Mouse (Mus musculus) lung, adult 18-20 months (tissue): Measurements from ENCODE around the gene 4932438A13Rik.

ENCODE experiments used
- DNase-seq, 2 experiments: peaks; one replicate each; pipeline ENCODE4 v3.0.0; 2022; ENCODE audit warnings: mixed read lengths in 2 of 2

4932438A13Rik gene

DNA sequence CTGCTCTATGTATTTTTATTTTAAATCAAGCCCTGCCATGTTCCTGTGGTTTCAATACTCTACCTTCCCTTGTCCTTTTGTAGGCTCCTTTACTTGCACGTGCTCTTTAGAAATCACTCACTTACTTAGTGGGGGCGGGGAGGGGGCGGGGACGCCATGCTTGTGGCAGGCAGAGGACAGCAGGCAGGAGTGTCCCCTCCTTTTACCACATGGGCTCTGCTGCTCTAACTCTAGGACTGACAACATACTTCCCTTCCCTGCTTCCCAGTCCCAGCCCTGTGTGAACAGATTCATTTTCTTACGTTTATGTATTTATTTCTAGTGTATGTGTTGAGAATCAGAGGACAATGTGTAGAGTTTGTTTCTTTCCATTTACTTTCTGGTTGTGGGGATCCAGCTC lies 78.7 kb downstream of the 4932438A13Rik start:
- no peak for DNase-seq

DNA sequence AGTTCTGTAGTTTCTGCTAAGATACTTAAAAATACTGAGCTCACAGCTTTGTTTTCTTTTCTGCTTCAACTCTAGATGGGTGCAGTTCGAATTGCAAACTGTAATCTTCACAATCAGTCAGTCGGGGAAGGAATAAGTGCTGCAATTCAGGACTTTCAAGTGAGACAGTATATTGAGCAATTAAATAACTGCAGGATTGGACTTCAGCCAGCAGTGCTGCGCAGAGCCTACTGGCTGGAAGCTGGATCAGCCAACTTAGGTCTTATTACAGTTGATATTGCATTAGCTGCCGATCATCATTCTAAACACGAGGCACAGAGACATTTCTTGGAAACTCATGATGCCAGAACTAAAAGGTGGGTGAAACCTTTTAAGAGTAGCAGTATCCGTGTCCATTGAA lies 79.2 kb downstream of the 4932438A13Rik start:
- peak; percentile 22 to 44 for DNase-seq

DNA sequence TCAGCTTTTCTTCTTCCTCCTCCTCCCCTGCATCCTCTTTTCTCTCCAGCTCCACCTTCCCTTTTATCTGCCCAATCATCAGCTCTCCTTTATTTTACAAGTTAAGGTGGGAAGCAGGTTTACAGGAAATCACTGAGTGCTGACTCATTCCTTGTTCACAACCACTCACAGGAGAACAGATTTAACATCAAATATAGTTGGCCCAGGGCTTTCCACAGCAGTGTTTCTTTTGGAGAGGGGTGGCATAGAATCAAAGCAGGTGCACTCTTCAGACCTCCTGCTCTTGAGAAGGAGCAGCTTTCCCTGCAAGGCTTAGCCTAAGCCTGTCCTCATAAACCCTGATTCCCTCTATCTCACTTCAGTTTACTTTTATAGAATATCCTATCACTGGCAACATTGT lies 80.8 kb downstream of the 4932438A13Rik start:
- DNase-seq = no peak

DNA sequence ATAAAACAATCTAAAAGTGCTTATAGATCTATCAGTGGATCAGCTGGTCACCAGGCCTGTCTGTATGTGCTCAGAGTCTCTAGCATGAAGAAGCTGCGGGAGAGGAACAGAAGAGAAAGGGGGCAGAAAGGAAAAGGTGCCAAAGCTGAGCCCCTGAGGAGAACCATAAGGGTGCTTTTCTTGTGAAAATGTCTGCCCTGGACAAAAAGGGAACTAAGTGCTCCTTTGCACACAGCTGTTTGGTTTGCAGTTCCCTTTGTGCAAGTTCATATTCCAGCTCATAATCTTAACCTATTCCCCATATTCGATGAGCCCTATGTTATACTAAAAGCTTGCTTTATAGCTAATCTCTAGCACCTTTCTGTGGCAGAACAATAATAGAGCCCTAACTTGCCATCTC lies 175.1 kb downstream of the 4932438A13Rik start:
- DNase-seq = no peak

DNA sequence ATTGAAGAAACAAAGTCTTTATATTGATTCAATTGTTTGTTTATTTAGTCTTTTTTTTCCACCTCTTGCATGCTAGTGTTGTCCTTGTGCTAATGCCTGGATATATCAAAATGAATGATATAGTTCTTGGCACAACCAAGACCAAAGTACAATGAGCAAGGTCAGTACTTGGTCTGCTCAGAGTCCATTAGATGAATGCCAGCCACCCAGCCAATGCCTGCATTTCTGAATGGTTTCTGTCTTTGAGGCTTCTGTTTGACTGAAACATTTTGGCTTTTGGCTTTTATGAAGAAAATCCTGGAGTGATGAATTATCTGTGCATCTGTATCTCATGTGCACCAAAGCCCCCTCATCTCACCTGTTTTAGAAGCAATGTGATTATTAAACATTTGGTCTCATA lies 176.9 kb downstream of the 4932438A13Rik start:
- no peak for DNase-seq

DNA sequence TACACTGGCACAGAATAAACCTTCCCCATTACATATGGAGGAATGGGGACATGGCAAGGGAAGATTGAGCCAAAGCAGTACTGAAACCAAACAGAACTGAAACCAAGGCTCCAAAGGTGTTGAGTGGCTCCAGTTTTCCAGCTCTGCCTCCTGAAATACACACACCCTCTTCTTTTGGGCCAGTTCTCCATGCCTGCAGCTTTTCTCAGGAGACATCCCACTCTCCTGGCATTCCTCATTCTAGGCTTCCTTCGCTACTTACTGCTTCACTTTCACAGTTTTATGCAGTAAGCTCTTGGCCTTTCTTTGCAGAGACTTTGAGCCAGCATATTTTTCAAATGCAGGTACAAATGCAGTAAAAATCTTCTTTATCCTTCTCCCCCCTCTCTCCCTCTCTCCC lies 188.6 kb downstream of the 4932438A13Rik start:
- DNase-seq = no peak

DNA sequence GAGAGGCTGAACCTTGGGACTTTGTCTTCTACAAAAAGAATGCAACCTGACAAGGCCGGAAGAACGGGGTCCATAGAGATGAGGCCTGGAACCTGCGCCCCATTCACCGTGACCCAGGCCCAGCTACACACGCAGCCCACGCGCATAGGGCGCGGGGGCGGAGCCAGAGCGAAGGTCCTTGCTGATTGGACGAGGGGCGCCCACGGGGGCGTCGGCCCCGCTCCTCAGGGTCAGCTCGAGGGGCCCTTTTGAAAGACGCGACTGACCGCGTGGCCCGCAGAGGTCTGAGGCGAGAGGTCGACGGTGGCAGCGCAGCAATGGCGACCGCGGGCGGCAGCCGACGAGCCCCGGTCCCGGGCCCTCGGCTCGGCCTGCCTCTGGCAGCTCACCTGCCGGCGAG lies 200.5 kb downstream of the 4932438A13Rik start, which contains the start of gene Adad1:
Gene Adad1, plus strand, starts transcription at position 122 of the 400 bp plus-strand sequence.
- no peak for DNase-seq

DNA sequence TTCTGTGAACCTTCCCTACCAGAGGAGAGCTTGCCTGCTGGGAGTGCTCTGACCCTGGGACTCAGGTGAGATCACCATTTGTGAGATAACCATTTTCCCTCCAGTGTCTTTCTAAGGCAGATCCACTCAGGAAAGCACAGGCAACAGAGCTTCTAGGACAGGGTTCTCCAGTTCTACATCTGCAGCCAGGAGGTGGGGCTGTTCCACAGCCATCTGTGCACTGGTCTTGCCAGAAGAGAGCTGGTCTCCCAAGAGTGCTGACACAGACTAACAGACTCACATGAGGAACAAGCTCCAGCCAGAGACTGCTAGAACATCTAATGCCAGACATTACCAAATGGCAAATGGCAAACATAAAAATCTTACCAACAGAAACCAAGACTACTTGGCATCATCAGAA lies 210.3 kb downstream of the 4932438A13Rik start:
- DNase-seq = peak; percentile 21 to 29

DNA sequence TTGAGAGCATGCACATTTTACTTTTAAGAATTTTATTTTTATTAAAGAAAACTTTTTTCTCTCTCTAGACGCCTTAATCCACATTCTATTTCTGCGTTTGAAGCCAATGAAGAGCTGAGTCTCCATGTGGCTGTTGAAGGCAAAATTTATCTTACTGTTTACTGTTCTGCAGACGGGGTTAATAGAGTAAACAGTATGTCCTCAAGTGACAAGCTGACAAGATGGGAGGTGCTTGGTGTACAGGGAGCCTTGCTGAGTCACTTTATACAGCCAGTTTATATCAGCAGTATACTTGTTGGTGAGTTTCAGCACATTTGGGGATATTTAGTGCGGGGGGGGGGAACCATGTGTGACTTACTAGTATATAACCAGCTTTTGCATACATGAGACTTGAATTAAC lies 222.0 kb downstream of the 4932438A13Rik start:
- DNase-seq = no peak

DNA sequence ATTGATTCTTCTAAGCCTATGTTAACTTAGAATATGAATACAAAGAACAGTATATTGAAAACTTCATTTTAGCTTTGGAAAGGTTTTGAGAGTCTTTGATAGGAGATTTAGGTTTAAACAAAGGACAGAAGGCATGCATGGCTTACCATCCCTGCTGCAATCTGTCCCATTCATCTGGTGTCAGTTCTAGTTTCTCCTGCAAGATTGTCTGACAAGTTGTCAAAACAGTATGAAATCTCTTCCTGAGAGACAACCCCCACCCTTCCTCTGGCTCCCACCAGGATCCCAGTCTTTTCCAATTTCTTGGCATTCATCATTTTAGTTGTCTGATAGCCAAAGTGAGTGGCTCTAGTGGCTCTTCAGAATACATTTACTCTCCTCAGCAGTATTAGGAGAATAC lies 227.8 kb downstream of the 4932438A13Rik start:
- no peak for DNase-seq
